Mouse (Mus musculus): Measurements from ENCODE around the gene Mcm9. TPM values are rescaled to one million over a fixed set of nuclear protein-coding genes. Genes with fewer than 3 reads are reported as not detected.

Mcm9 gene
- polyA plus RNA-seq, 1 experiment from 2014 or later, result 9.6 TPM

GRCm38 (mm10) chr10:53537596-53537995 is 92.6 kb downstream of the Mcm9 start:
- Histone ChIP-seq H3K4me1 (ENCODE audit: control insufficient read depth, insufficient read depth, low read length) (no peaks in the 10 kb centered on the region), H3K36me3 (ENCODE audit: control insufficient read depth, insufficient read depth, low read length) (peaks cover 47% of the 10 kb centered on the region), H3K27ac (replicated peaks; ENCODE audit: low read depth, low read length) (no peak overlapping the region), H3K4me3 (ENCODE audit: low read depth, low read length) (no peak overlapping the region), H3K27me3 (replicated peaks; ENCODE audit: control insufficient read depth, insufficient read depth, low read length) (no peaks in the 10 kb centered on the region), H3K9ac (ENCODE audit: low read depth, low read length) (no peak overlapping the region), H3K9me3 (ENCODE audit: control insufficient read depth, low read length) (no peaks in the 10 kb centered on the region), H3K4me2 (ENCODE audit: low read depth, low read length) (no peak overlapping the region)
- DNase-seq (ENCODE audit: low spot score), result peak; percentile 49
- no peak for ATAC-seq (ENCODE audit: low read depth)
- 74% methylated on average over 7 of the region's 7 CpGs for WGBS

GRCm38 (mm10) chr10:53532297-53532696 is 97.9 kb downstream of the Mcm9 start:
- no peak for DNase-seq (ENCODE audit: low spot score)
- Histone ChIP-seq H3K4me3 (ENCODE audit: low read depth, low read length) (no peak overlapping the region), H3K9me3 (ENCODE audit: control insufficient read depth, low read length) (no peaks in the 10 kb centered on the region), H3K4me1 (ENCODE audit: control insufficient read depth, insufficient read depth, low read length) (no peaks in the 10 kb centered on the region), H3K9ac (ENCODE audit: low read depth, low read length) (no peak overlapping the region), H3K27ac (replicated peaks; ENCODE audit: low read depth, low read length) (no peak overlapping the region), H3K36me3 (ENCODE audit: control insufficient read depth, insufficient read depth, low read length) (0 out of 2 replicates have a peak, but pooled peaks cover 10% of the 10 kb centered on the region), H3K4me2 (ENCODE audit: low read depth, low read length) (no peak overlapping the region), H3K27me3 (replicated peaks; ENCODE audit: control insufficient read depth, insufficient read depth, low read length) (no peaks in the 10 kb centered on the region)
- no peak for ATAC-seq (ENCODE audit: low read depth)
- WGBS, result 80% methylated on average over 5 of the region's 5 CpGs

GRCm38 (mm10) chr10:53527838-53528773 is 102.1 kb downstream of the Mcm9 start:
- peak; percentile 75 for DNase-seq (ENCODE audit: low spot score)
- ATAC-seq (ENCODE audit: low read depth), result peak; percentile 80; the same call in 1 of the 2 replicates
- Histone ChIP-seq H3K4me3 (ENCODE audit: low read depth, low read length) (no peak overlapping the region), H3K4me1 (ENCODE audit: control insufficient read depth, insufficient read depth, low read length) (no peaks in the 10 kb centered on the region), H3K27ac (replicated peaks; ENCODE audit: low read depth, low read length) (no peak overlapping the region), H3K27me3 (replicated peaks; ENCODE audit: control insufficient read depth, insufficient read depth, low read length) (no peaks in the 10 kb centered on the region), H3K36me3 (ENCODE audit: control insufficient read depth, insufficient read depth, low read length) (no peaks in the 10 kb centered on the region), H3K4me2 (ENCODE audit: low read depth, low read length) (no peak overlapping the region), H3K9ac (ENCODE audit: low read depth, low read length) (no peak overlapping the region), H3K9me3 (ENCODE audit: control insufficient read depth, low read length) (no peaks in the 10 kb centered on the region)
- WGBS, result 27% methylated on average over 6 of the region's 6 CpGs

- Histone ChIP-seq H3K4me3 (ENCODE audit: low read depth, low read length) (no peak overlapping the region), H3K36me3 (ENCODE audit: control insufficient read depth, insufficient read depth, low read length) (no peaks in the 10 kb centered on the region), H3K27ac (replicated peaks; ENCODE audit: low read depth, low read length) (no peak overlapping the region), H3K27me3 (replicated peaks; ENCODE audit: control insufficient read depth, insufficient read depth, low read length) (no peaks in the 10 kb centered on the region), H3K4me2 (ENCODE audit: low read depth, low read length) (no peak overlapping the region), H3K9ac (ENCODE audit: low read depth, low read length) (no peak overlapping the region), H3K9me3 (ENCODE audit: control insufficient read depth, low read length) (no peaks in the 10 kb centered on the region), H3K4me1 (ENCODE audit: control insufficient read depth, insufficient read depth, low read length) (no peaks in the 10 kb centered on the region)
- ATAC-seq (ENCODE audit: low read depth) (no peak), DNase-seq (ENCODE audit: low spot score) (no peak)
- 85% methylated on average over 3 of the region's 3 CpGs for WGBS
Observed at GRCm38 (mm10) chr10:53527344-53527743, 102.9 kb downstream of the Mcm9 start.

- H3K27ac ChIP-seq (replicated peaks; ENCODE audit: low read depth, low read length), result no peak overlapping the region
- H3K9me3 ChIP-seq (ENCODE audit: control insufficient read depth, low read length), result no peaks in the 10 kb centered on the region
- ATAC-seq (ENCODE audit: low read depth) (no peak), DNase-seq (ENCODE audit: low spot score) (no peak)
- H3K4me1 ChIP-seq (ENCODE audit: control insufficient read depth, insufficient read depth, low read length), result no peaks in the 10 kb centered on the region
- H3K9ac ChIP-seq (ENCODE audit: low read depth, low read length), result no peak overlapping the region
- no peak overlapping the region for H3K4me2 ChIP-seq (ENCODE audit: low read depth, low read length)
- H3K27me3 ChIP-seq (replicated peaks; ENCODE audit: control insufficient read depth, insufficient read depth, low read length), result no peaks in the 10 kb centered on the region
- no peaks in the 10 kb centered on the region for H3K36me3 ChIP-seq (ENCODE audit: control insufficient read depth, insufficient read depth, low read length)
- WGBS, result 92% methylated on average over 2 of the region's 2 CpGs
- H3K4me3 ChIP-seq (ENCODE audit: low read depth, low read length), result no peak overlapping the region
Observed at GRCm38 (mm10) chr10:53526350-53526749, 103.9 kb downstream of the Mcm9 start.

GRCm38 (mm10) chr10:53525265-53525976 is 104.8 kb downstream of the Mcm9 start:
- Histone ChIP-seq H3K27me3 (replicated peaks; ENCODE audit: control insufficient read depth, insufficient read depth, low read length) (no peaks in the 10 kb centered on the region), H3K27ac (replicated peaks; ENCODE audit: low read depth, low read length) (no peak overlapping the region), H3K36me3 (ENCODE audit: control insufficient read depth, insufficient read depth, low read length) (no peaks in the 10 kb centered on the region), H3K9me3 (ENCODE audit: control insufficient read depth, low read length) (no peaks in the 10 kb centered on the region), H3K4me1 (ENCODE audit: control insufficient read depth, insufficient read depth, low read length) (peaks cover 1% of the 10 kb centered on the region; the same call in 1 of the 2 replicates), H3K4me3 (ENCODE audit: low read depth, low read length) (no peak overlapping the region), H3K9ac (ENCODE audit: low read depth, low read length) (no peak overlapping the region), H3K4me2 (ENCODE audit: low read depth, low read length) (no peak overlapping the region)
- WGBS, result 82% methylated on average over 3 of the region's 3 CpGs
- ATAC-seq (ENCODE audit: low read depth), result no peak
- DNase-seq (ENCODE audit: low spot score), result no peak

- no peaks in the 10 kb centered on the region for H3K9me3 ChIP-seq (ENCODE audit: control insufficient read depth, low read length)
- H3K4me2 ChIP-seq (ENCODE audit: low read depth, low read length), result peak overlapping the region; percentile 28
- DNase-seq (ENCODE audit: low spot score) (peak; percentile 80), ATAC-seq (ENCODE audit: low read depth) (peak; percentile 82)
- no peaks in the 10 kb centered on the region for H3K36me3 ChIP-seq (ENCODE audit: control insufficient read depth, insufficient read depth, low read length)
- no peaks in the 10 kb centered on the region; the same call in 1 of the 2 replicates for H3K27me3 ChIP-seq (replicated peaks; ENCODE audit: control insufficient read depth, insufficient read depth, low read length)
- no peak overlapping the region for H3K4me3 ChIP-seq (ENCODE audit: low read depth, low read length)
- WGBS, result 26% methylated on average over 14 of the region's 14 CpGs
- H3K4me1 ChIP-seq (ENCODE audit: control insufficient read depth, insufficient read depth, low read length), result peaks cover 27% of the 10 kb centered on the region
- peak overlapping the region; percentile 37; the same call in 1 of the 2 replicates for H3K9ac ChIP-seq (ENCODE audit: low read depth, low read length)
- peak overlapping the region; percentile 74 for H3K27ac ChIP-seq (replicated peaks; ENCODE audit: low read depth, low read length)
Observed at GRCm38 (mm10) chr10:53519068-53519954, 110.9 kb downstream of the Mcm9 start.

- Histone ChIP-seq H3K27me3 (replicated peaks; ENCODE audit: control insufficient read depth, insufficient read depth, low read length) (no peaks in the 10 kb centered on the region; the same call in 1 of the 2 replicates), H3K36me3 (ENCODE audit: control insufficient read depth, insufficient read depth, low read length) (no peaks in the 10 kb centered on the region)
- DNase-seq (ENCODE audit: low spot score), result peak; percentile 36
Observed at GRCm38 (mm10) chr10:53518599-53518913, 111.7 kb downstream of the Mcm9 start.

More at GRCm38 (mm10) chr10:53518599-53518913, 111.7 kb downstream of the Mcm9 start:
- H3K4me2 ChIP-seq (ENCODE audit: low read depth, low read length), result peak overlapping the region; percentile 16; the same call in 1 of the 2 replicates
- 0 out of 2 replicates have a peak, but pooled peaks have one; percentile 28 for ATAC-seq (ENCODE audit: low read depth)
- no peak overlapping the region for H3K4me3 ChIP-seq (ENCODE audit: low read depth, low read length)
- WGBS, result 29% methylated on average over 8 of the region's 8 CpGs
- peak overlapping the region; percentile 74 for H3K27ac ChIP-seq (replicated peaks; ENCODE audit: low read depth, low read length)
- H3K9me3 ChIP-seq (ENCODE audit: control insufficient read depth, low read length), result no peaks in the 10 kb centered on the region
- H3K9ac ChIP-seq (ENCODE audit: low read depth, low read length), result no peak overlapping the region
- H3K4me1 ChIP-seq (ENCODE audit: control insufficient read depth, insufficient read depth, low read length), result peaks cover 27% of the 10 kb centered on the region
